Mouse (Mus musculus): Measurements from ENCODE around the gene Gm11037.

GRCm38 (mm10) chr2:131129836-131130235 is 3.5 kb upstream of the Gm11037 start:
- TF ChIP-seq CTCF (IDR thresholded peaks at IDR 0.05; ENCODE audit: extremely low read depth, insufficient read depth, low read length) = no peak
- no peak for TF ChIP-seq POLR2A (IDR thresholded peaks at IDR 0.05; ENCODE audit: extremely low read depth, insufficient read depth, low read length)
